Mouse (Mus musculus): Measurements from ENCODE around the gene Gm49486.

DNA sequence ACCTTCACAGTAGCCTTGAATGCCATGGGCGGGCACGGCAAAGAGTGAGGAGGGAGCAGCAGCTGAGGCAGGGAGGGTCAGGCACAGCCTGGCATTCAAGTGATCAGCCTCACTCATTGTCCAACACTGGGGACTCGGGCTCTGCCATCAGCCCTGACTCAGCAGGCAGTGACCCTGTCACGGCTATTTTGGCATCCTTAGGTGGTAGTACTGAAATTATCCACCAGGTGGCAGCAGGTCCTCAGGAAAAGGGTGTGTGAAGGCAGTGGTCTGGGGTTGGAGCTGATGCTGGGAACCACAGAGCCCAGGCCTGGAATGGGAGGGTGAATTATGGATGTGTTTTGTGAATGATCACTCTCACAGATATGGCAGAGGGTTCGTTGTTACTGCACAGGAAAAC lies 4.5 kb upstream of the Gm49486 start:
- TF ChIP-seq CTCF (IDR thresholded peaks at IDR 0.05; ENCODE audit: control insufficient read depth, insufficient read depth, low read length) (peak; percentile 83), POLR2A (IDR thresholded peaks at IDR 0.05; ENCODE audit: borderline replicate concordance, control insufficient read depth, low read depth, low read length) (no peak)
